Mouse (Mus musculus) hindbrain, embryonic 12.5 days (tissue): ENCODE measurements at regions not wholly inside any gene's neighbourhood (a gene's known extent, or its start where the extent isn't known, plus 50 kb on each side); places are given as distances from the start of the nearest gene placed in this dataset.

Experiments used
- ATAC-seq: fragments of 200-750 bp; cut with Nextera tagmentation; 2 replicates; pipeline ENCODE4 v1.8.0; 2017; ENCODE audit warnings: moderate TSS enrichment; ENCODE audit not compliant: low FRiP score
- H3K27ac ChIP-seq: fragments of 300-500 bp; sonication (generic); 2 replicates; pipeline ENCODE4 v1.5.1; 2016; ENCODE audit warnings: mild to moderate bottlenecking
- H3K27me3 ChIP-seq: fragments of 300-500 bp; sonication (generic); 2 replicates; pipeline ENCODE4 v1.6.1; 2016; ENCODE audit warnings: mild to moderate bottlenecking
- H3K36me3 ChIP-seq: fragments of 300-500 bp; sonication (generic); 2 replicates; pipeline ENCODE4 v1.6.1; 2016; ENCODE audit warnings: mild to moderate bottlenecking
- H3K4me1 ChIP-seq: fragments of 300-500 bp; sonication (generic); 2 replicates; pipeline ENCODE4 v1.6.1; 2016
- H3K4me2 ChIP-seq: fragments of 300-500 bp; sonication (generic); replicated peaks from 2 replicates; pipeline ENCODE4 v1.6.1; 2016; ENCODE audit warnings: mild to moderate bottlenecking
- H3K4me3 ChIP-seq: fragments of 300-500 bp; sonication (generic); 2 replicates; pipeline ENCODE4 v1.5.1; 2016; ENCODE audit warnings: mild to moderate bottlenecking
- H3K9ac ChIP-seq: fragments of 300-500 bp; sonication (generic); 2 replicates; pipeline ENCODE4 v1.6.1; 2016; ENCODE audit warnings: mild to moderate bottlenecking, moderate library complexity
- H3K9me3 ChIP-seq: fragments of 300-500 bp; sonication (generic); replicated peaks from 2 replicates; pipeline ENCODE4 v1.6.1; 2016; ENCODE audit warnings: mild to moderate bottlenecking
- WGBS: fragments of 180-500 bp; shearing (Covaris S2); methylation state at CpG from one replicate; pipeline ENCODE4 v1.1.7; 2016; 5-methylcytosine and 5-hydroxymethylcytosine counted together

GRCm38 (mm10) chr3:61456598-61456997 lies 90.8 kb upstream of the B430305J03Rik start:
- H3K9me3 ChIP-seq, result no peaks in the 10 kb centered on the region
- no peak overlapping the region for H3K4me3 ChIP-seq
- H3K9ac ChIP-seq, result no peak overlapping the region
- no peaks in the 10 kb centered on the region for H3K36me3 ChIP-seq
- no peaks in the 10 kb centered on the region for H3K27me3 ChIP-seq
- no peak for ATAC-seq
- H3K4me1 ChIP-seq, result no peaks in the 10 kb centered on the region
- H3K4me2 ChIP-seq, result no peak overlapping the region
- 85% methylated on average over 2 of the region's 2 CpGs for WGBS
- no peak overlapping the region for H3K27ac ChIP-seq

- no peaks in the 10 kb centered on the region for H3K9me3 ChIP-seq
- H3K4me2 ChIP-seq, result no peak overlapping the region
- no peak for ATAC-seq
- H3K4me1 ChIP-seq, result no peaks in the 10 kb centered on the region
- no peak overlapping the region for H3K4me3 ChIP-seq
- H3K36me3 ChIP-seq, result no peaks in the 10 kb centered on the region
- no peaks in the 10 kb centered on the region for H3K27me3 ChIP-seq
- H3K9ac ChIP-seq, result no peak overlapping the region
- no peak overlapping the region for H3K27ac ChIP-seq
- WGBS, result 83% methylated on average over 2 of the region's 2 CpGs
Measured at GRCm38 (mm10) chr3:61442000-61442739, 76.4 kb upstream of the B430305J03Rik start.

GRCm38 (mm10) chr3:61441445-61441844 lies 75.7 kb upstream of the B430305J03Rik start:
- 89% methylated on average over 4 of the region's 4 CpGs for WGBS
- H3K27ac ChIP-seq, result no peak overlapping the region
- no peak overlapping the region for H3K4me2 ChIP-seq
- H3K9me3 ChIP-seq, result no peaks in the 10 kb centered on the region
- H3K9ac ChIP-seq, result no peak overlapping the region
- H3K4me1 ChIP-seq, result no peaks in the 10 kb centered on the region
- no peak for ATAC-seq
- no peaks in the 10 kb centered on the region for H3K27me3 ChIP-seq
- no peak overlapping the region for H3K4me3 ChIP-seq
- no peaks in the 10 kb centered on the region for H3K36me3 ChIP-seq

GRCm38 (mm10) chr3:61428713-61429112 lies 63.0 kb upstream of the B430305J03Rik start:
- no peak overlapping the region for H3K4me3 ChIP-seq
- H3K36me3 ChIP-seq, result no peaks in the 10 kb centered on the region
- no peak overlapping the region for H3K4me2 ChIP-seq
- no peaks in the 10 kb centered on the region for H3K27me3 ChIP-seq
- no peaks in the 10 kb centered on the region for H3K9me3 ChIP-seq
- no peaks in the 10 kb centered on the region for H3K4me1 ChIP-seq
- 71% methylated on average over 1 of the region's 1 CpGs for WGBS
- H3K27ac ChIP-seq, result no peak overlapping the region
- no peak overlapping the region for H3K9ac ChIP-seq
- no peak for ATAC-seq

- Histone ChIP-seq H3K4me3 (no peak overlapping the region), H3K27ac (no peak overlapping the region), H3K4me1 (no peaks in the 10 kb centered on the region), H3K9ac (no peak overlapping the region), H3K9me3 (no peaks in the 10 kb centered on the region), H3K36me3 (no peaks in the 10 kb centered on the region), H3K27me3 (no peaks in the 10 kb centered on the region), H3K4me2 (no peak overlapping the region)
- no peak for ATAC-seq
- WGBS, result 72% methylated on average over 5 of the region's 5 CpGs
Measured at GRCm38 (mm10) chr3:61423945-61424344, 58.2 kb upstream of the B430305J03Rik start.

GRCm38 (mm10) chr3:61419706-61420105 lies 54.0 kb upstream of the B430305J03Rik start:
- no peak overlapping the region for H3K9ac ChIP-seq
- whole genome bisulfite sequencing, result 77% methylated on average over 3 of the region's 3 CpGs

GRCm38 (mm10) chr3:61418096-61418495 lies 52.3 kb upstream of the B430305J03Rik start:
- Histone ChIP-seq H3K4me1 (peaks cover 7% of the 10 kb centered on the region; the same call in 1 of the 2 replicates), H3K36me3 (no peaks in the 10 kb centered on the region), H3K27ac (no peak overlapping the region), H3K27me3 (no peaks in the 10 kb centered on the region), H3K4me3 (no peak overlapping the region), H3K9me3 (no peaks in the 10 kb centered on the region), H3K4me2 (no peak overlapping the region), H3K9ac (no peak overlapping the region)
- 82% methylated on average over 3 of the region's 3 CpGs for WGBS
- no peak for ATAC-seq

More at GRCm38 (mm10) chr3:61419706-61420105, 54.0 kb upstream of the B430305J03Rik start:
- Histone ChIP-seq H3K4me2 (no peak overlapping the region), H3K4me1 (peaks cover 7% of the 10 kb centered on the region; the same call in 1 of the 2 replicates), H3K9me3 (no peaks in the 10 kb centered on the region), H3K27ac (no peak overlapping the region), H3K4me3 (no peak overlapping the region), H3K36me3 (no peaks in the 10 kb centered on the region), H3K27me3 (no peaks in the 10 kb centered on the region)
- ATAC-seq, result no peak
